Mouse (Mus musculus) ovary, adult 2 months (tissue): ENCODE data around the gene Eaf2. TPM values are rescaled to one million over a fixed set of nuclear protein-coding genes. Genes with fewer than 3 reads are reported as not detected.

Experiments
- polyA plus RNA-seq: library from polyadenylated mRNA; depleted of rRNA; stranded (reverse); fragments of >200 nt; gene quantifications from 2 replicates; pipeline ENCODE4 v1.2.3, GENCODE M21; 2012; rRNA removed

Eaf2 gene
- 0.18 TPM in 1 of 2 replicates, not detected in the other for polyA plus RNA-seq

DNA sequence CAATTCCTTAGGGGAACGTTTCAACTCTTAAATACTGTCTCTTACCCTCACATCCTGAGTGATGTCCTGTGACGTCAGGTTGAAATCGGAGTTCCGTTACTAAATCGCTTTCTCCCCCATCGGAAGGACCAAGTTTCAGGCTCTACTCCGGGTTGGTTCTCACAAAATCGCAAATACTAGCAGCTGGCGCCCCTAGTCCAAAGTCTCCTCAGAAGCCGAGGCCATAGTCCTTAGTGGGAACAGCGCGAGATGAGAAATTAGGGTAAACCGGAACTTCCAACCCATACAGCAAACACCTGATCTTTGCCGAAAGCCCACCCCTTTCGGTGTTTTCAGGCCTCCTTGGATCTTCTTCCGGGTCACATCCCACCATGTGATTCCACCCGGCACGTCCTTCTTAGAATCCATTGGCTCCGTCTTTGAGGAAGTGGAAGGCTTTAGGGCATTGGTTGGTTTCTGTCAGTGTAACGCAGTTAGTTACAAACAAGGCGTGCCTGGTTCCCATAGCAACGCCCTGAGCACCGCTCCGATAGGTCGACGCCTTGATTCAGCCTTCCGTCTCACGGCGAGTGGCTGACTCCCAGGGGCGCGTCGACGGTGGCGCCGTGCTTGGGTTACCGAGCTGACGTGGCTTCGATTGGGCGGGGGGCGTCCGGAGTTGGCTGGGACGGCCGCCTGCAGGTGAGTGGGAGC is at the start of gene Eaf2, which contains the start of gene Golgb1:
TSS of gene Eaf2 (minus strand) at position 421 of the 693 bp plus-strand sequence.
TSS of gene Golgb1 (plus strand) at position 558 of the 693 bp plus-strand sequence.

GRCm38 (mm10) chr16:36828054-36828786 is 46.6 kb downstream of the Eaf2 start, which contains the start of gene Iqcb1:
Iqcb1 (plus strand) TSS chr16:36828385.

DNA sequence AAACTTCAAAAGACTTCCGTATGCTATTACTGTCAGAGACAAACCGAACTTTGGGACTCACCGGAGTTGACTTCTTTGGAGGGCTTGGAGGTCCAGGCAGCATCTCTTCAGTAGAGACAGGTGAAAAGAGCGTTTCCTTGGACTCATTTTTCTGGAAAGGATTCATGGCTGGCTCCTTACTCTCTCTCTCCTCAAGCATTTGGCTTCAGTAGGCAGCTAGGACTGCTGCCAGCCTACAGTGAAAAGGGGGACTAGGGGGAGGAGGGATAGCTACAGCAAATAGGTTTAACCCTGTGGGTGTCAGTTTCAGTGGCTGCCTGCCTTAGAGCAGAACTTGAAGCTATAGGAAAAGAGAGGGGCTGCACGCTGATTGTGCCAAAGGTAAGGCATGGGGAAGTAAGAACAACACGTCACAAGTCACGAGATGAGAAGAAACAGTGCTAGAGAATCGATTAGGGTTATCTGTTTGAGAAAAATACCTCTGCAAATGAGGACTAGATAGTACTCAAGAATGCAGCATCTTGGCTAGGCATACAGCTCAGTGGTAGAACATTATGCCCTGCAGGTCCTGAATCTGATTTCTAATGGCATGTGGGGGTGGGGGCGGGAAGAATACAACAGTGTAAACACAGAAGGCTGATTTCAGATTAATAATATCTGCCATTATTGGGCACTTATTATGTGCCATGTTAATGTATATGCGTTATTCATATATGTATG is 90.0 kb downstream of the Eaf2 start, which contains the start of gene Slc15a2:
TSS of gene Slc15a2 (minus strand) at position 369 of the 720 bp plus-strand sequence.

Other genes starting within 250 kb of the Eaf2 start
- 0.75 and 1.1 TPM in 2 replicates for gene Cd86, start 208.9 kb downstream of the Eaf2 start, polyA plus RNA-seq
- gene Ildr1, start 181.0 kb downstream of the Eaf2 start, polyA plus RNA-seq, result 10.0 and 11.3 TPM in 2 replicates
- 5.4 and 5.5 TPM in 2 replicates for gene Slc15a2, start 90.0 kb downstream of the Eaf2 start, polyA plus RNA-seq
- gene Iqcb1, start 46.6 kb downstream of the Eaf2 start, polyA plus RNA-seq, result 2.2 and 3.5 TPM in 2 replicates
- 63.7 and 79.1 TPM in 2 replicates for gene Golgb1, start 137 bp upstream of the Eaf2 start, polyA plus RNA-seq
- 7.6 and 8.7 TPM in 2 replicates for gene Hcls1, start 60.0 kb upstream of the Eaf2 start, polyA plus RNA-seq
- gene Fbxo40, start 115.5 kb upstream of the Eaf2 start, polyA plus RNA-seq, result 0.84 and 0.93 TPM in 2 replicates
- 0.19 and 0.23 TPM in 2 replicates for gene Polq, start 136.8 kb upstream of the Eaf2 start, polyA plus RNA-seq